Comparison of ENCODE assay signal across 8 mouse cellular contexts in genomic region chr11:58980381-58980990, GRCm38 (mm10). TPM values are rescaled to one million over a fixed set of nuclear protein-coding genes. Genes with fewer than 3 reads are reported as not detected.
A peak's percentile ranks its signal among the peaks of the same experiment; 100 is the strongest.
DNase-seq lines count a peak whose midpoint lies in the region; ATAC-seq and TF ChIP-seq lines count a peak whose summit lies in the region.

No protein-coding gene starts in this region.

- peaks cover 35% of the 10 kb centered on the region for H3K36me3 ChIP-seq in heart, embryonic 13.5 days
- H3K36me3 ChIP-seq in E14TG2a.4 (ENCODE audit: insufficient read depth, low read length), result peaks cover 63% of the 10 kb centered on the region
- peaks cover 37% of the 10 kb centered on the region for H3K36me3 ChIP-seq in embryonic facial prominence, embryonic 13.5 days
- peaks cover 41% of the 10 kb centered on the region for H3K36me3 ChIP-seq in limb, embryonic 14.5 days (ENCODE audit: control insufficient read depth, insufficient read depth, low read length)

- H3K27ac ChIP-seq in heart, embryonic 13.5 days (replicated peaks), result peak overlapping the region; percentile 87
- no peak overlapping the region for H3K27ac ChIP-seq in embryonic facial prominence, embryonic 13.5 days
- no peak overlapping the region for H3K27ac ChIP-seq in limb, embryonic 14.5 days (replicated peaks; ENCODE audit: low read depth, low read length)

- no peak for TF ChIP-seq CTCF in E14TG2a.4 (conservative IDR thresholded peaks at IDR 0.05; ENCODE audit: low read length)

- peaks cover 77% of the 10 kb centered on the region for H3K4me1 ChIP-seq in heart, embryonic 13.5 days
- peaks cover 54% of the 10 kb centered on the region for H3K4me1 ChIP-seq in E14TG2a.4 (replicated peaks; ENCODE audit: low read depth, low read length)
- peaks cover 32% of the 10 kb centered on the region for H3K4me1 ChIP-seq in embryonic facial prominence, embryonic 13.5 days
- H3K4me1 ChIP-seq in limb, embryonic 14.5 days (ENCODE audit: control insufficient read depth, insufficient read depth, low read length), result peaks cover 15% of the 10 kb centered on the region

- WGBS in heart, embryonic 13.5 days, result 51% methylated on average over 5 of the region's 5 CpGs
- 55% methylated on average over 5 of the region's 5 CpGs for WGBS in embryonic facial prominence, embryonic 13.5 days
- 57% methylated on average over 5 of the region's 5 CpGs for WGBS in limb, embryonic 14.5 days

- H3K4me3 ChIP-seq in heart, embryonic 13.5 days, result peak overlapping the region; percentile 100
- H3K4me3 ChIP-seq in E14TG2a.4 (replicated peaks; ENCODE audit: low read length), result peak overlapping the region; percentile 93
- no peak overlapping the region for H3K4me3 ChIP-seq in embryonic facial prominence, embryonic 13.5 days
- no peak overlapping the region; the same call in 1 of the 2 replicates for H3K4me3 ChIP-seq in limb, embryonic 14.5 days (replicated peaks; ENCODE audit: low read length)

- peak overlapping the region; percentile 99 for H3K9ac ChIP-seq in heart, embryonic 13.5 days
- H3K9ac ChIP-seq in embryonic facial prominence, embryonic 13.5 days, result peak overlapping the region; percentile 97; the same call in 1 of the 2 replicates
- no peak overlapping the region for H3K9ac ChIP-seq in limb, embryonic 14.5 days (ENCODE audit: low read depth, low read length, severe bottlenecking)

- no peak for TF ChIP-seq POLR2A in limb, embryonic 14.5 days (IDR thresholded peaks at IDR 0.05; ENCODE audit: borderline replicate concordance, extremely low read depth, insufficient read depth, insufficient read length)

- peak overlapping the region; percentile 86 for H3K4me2 ChIP-seq in heart, embryonic 13.5 days
- peak overlapping the region; percentile 99 for H3K4me2 ChIP-seq in embryonic facial prominence, embryonic 13.5 days
- peak overlapping the region; percentile 95; the same call in 1 of the 2 replicates for H3K4me2 ChIP-seq in limb, embryonic 14.5 days (replicated peaks; ENCODE audit: low read depth, low read length, severe bottlenecking)

- no peak for DNase-seq in heart, postnatal 14 days
- no peak for DNase-seq in limb, embryonic 14.5 days (ENCODE audit: low spot score)
- no peak for DNase-seq in frontal cortex, postnatal 25 days (ENCODE audit: low spot score in 2 of 2)
- no peak for DNase-seq in left cerebral cortex, adult 8-10 months (ENCODE audit: low spot score in 2 of 2)
- no peak for DNase-seq in thymus, postnatal 0 days (ENCODE audit: low spot score)

- no peaks in the 10 kb centered on the region for H3K9me3 ChIP-seq in heart, embryonic 13.5 days
- no peaks in the 10 kb centered on the region for H3K9me3 ChIP-seq in E14TG2a.4 (ENCODE audit: low read length)
- no peaks in the 10 kb centered on the region for H3K9me3 ChIP-seq in embryonic facial prominence, embryonic 13.5 days
- no peaks in the 10 kb centered on the region for H3K9me3 ChIP-seq in limb, embryonic 14.5 days (ENCODE audit: control insufficient read depth, low read length)

- H3K27me3 ChIP-seq in heart, embryonic 13.5 days (replicated peaks), result no peaks in the 10 kb centered on the region
- 0 out of 2 replicates have a peak, but pooled peaks cover 2% of the 10 kb centered on the region for H3K27me3 ChIP-seq in E14TG2a.4 (ENCODE audit: insufficient read depth, low read length)
- H3K27me3 ChIP-seq in embryonic facial prominence, embryonic 13.5 days, result no peaks in the 10 kb centered on the region
- no peaks in the 10 kb centered on the region for H3K27me3 ChIP-seq in limb, embryonic 14.5 days (ENCODE audit: control insufficient read depth, insufficient read depth, low read length)

- no peak for ATAC-seq in heart, embryonic 13.5 days (ENCODE audit: extremely low read depth, insufficient number of reproducible peaks, low FRiP score, low TSS enrichment)
- ATAC-seq in embryonic facial prominence, embryonic 13.5 days (ENCODE audit: insufficient number of reproducible peaks, insufficient read depth, low FRiP score, low TSS enrichment, low read depth), result no peak
- no peak for ATAC-seq in limb, embryonic 14.5 days (ENCODE audit: low FRiP score, low read depth)

- intact Hi-C loops in heart, postnatal 14 days (cut with DNase I), result no loop called here

RNA-seq across cellular contexts. Expression of gene Trim11, which starts 2.6 kb away (rescaled TPM):
- 25.6 and 28.2 TPM in 2 replicates for polyA plus RNA-seq in heart, embryonic 13.5 days (2015; fragmentation: Nextera tagmentation; extraction: Ambion mirVana)
- total RNA-seq in heart, postnatal 14 days (2021), result 10 to 100 TPM; 17.6 to 18.1 TPM
- 21.7 and 23.5 TPM in 2 replicates for polyA plus RNA-seq in embryonic facial prominence, embryonic 13.5 days (2015; fragmentation: Nextera tagmentation; extraction: Ambion mirVana)
- 29.7 and 34.2 TPM in 2 replicates for polyA plus RNA-seq in limb, embryonic 14.5 days (2012; rRNA removed)
- polyA plus RNA-seq in limb, embryonic 14.5 days (2014; fragmentation: Nextera tagmentation; extraction: Ambion mirVana), result 21.4 and 21.5 TPM in 2 replicates
- 10 to 100 TPM; 22.6 to 27.6 (median 26.7) TPM for total RNA-seq in left cerebral cortex, adult 8-10 months (2022)
- polyA plus RNA-seq in thymus, postnatal 0 days (2015; fragmentation: Nextera tagmentation; extraction: Ambion mirVana), result 49.6 and 54.0 TPM in 2 replicates

RNA-seq across cellular contexts. Expression of gene Hist3h2a, which starts 26.0 kb away (rescaled TPM):
- 26.4 and 28.5 TPM in 2 replicates for polyA plus RNA-seq in heart, embryonic 13.5 days (2015; fragmentation: Nextera tagmentation; extraction: Ambion mirVana)
- 10 to 100 TPM; 22.0 to 28.0 TPM for total RNA-seq in heart, postnatal 14 days (2021)
- polyA plus RNA-seq in embryonic facial prominence, embryonic 13.5 days (2015; fragmentation: Nextera tagmentation; extraction: Ambion mirVana), result 34.0 and 34.3 TPM in 2 replicates
- polyA plus RNA-seq in limb, embryonic 14.5 days (2012; rRNA removed), result 28.2 and 33.2 TPM in 2 replicates
- polyA plus RNA-seq in limb, embryonic 14.5 days (2014; fragmentation: Nextera tagmentation; extraction: Ambion mirVana), result 25.4 and 26.0 TPM in 2 replicates
- total RNA-seq in left cerebral cortex, adult 8-10 months (2022), result 10 to 100 TPM; 54.1 to 63.0 (median 57.1) TPM
- polyA plus RNA-seq in thymus, postnatal 0 days (2015; fragmentation: Nextera tagmentation; extraction: Ambion mirVana), result 52.3 and 52.8 TPM in 2 replicates

RNA-seq across cellular contexts. Expression of gene Trim17, which starts 26.0 kb away (rescaled TPM):
- polyA plus RNA-seq in heart, embryonic 13.5 days (2015; fragmentation: Nextera tagmentation; extraction: Ambion mirVana), result 0.43 and 0.76 TPM in 2 replicates
- under 1 TPM; 0.10 to 0.19 TPM for total RNA-seq in heart, postnatal 14 days (2021)
- polyA plus RNA-seq in embryonic facial prominence, embryonic 13.5 days (2015; fragmentation: Nextera tagmentation; extraction: Ambion mirVana), result 0.25 and 0.55 TPM in 2 replicates
- 0.87 and 1.3 TPM in 2 replicates for polyA plus RNA-seq in limb, embryonic 14.5 days (2012; rRNA removed)
- polyA plus RNA-seq in limb, embryonic 14.5 days (2014; fragmentation: Nextera tagmentation; extraction: Ambion mirVana), result 1.2 and 1.3 TPM in 2 replicates
- 1 to 10 TPM; 3.7 to 5.0 (median 4.1) TPM for total RNA-seq in left cerebral cortex, adult 8-10 months (2022)
- 0.29 and 0.44 TPM in 2 replicates for polyA plus RNA-seq in thymus, postnatal 0 days (2015; fragmentation: Nextera tagmentation; extraction: Ambion mirVana)

RNA-seq across cellular contexts. Expression of gene Hist3h2ba, which starts 31.8 kb away (rescaled TPM):
- polyA plus RNA-seq in heart, embryonic 13.5 days (2015; fragmentation: Nextera tagmentation; extraction: Ambion mirVana), result 14.4 and 14.9 TPM in 2 replicates
- total RNA-seq in heart, postnatal 14 days (2021), result 10 to 100 TPM in 1 of 2 experiments, 1 to 10 TPM in 1; 3.9 to 14.1 TPM
- polyA plus RNA-seq in embryonic facial prominence, embryonic 13.5 days (2015; fragmentation: Nextera tagmentation; extraction: Ambion mirVana), result 45.4 and 46.9 TPM in 2 replicates
- polyA plus RNA-seq in limb, embryonic 14.5 days (2012; rRNA removed), result 81.5 and 90.3 TPM in 2 replicates
- 14.6 and 19.3 TPM in 2 replicates for polyA plus RNA-seq in limb, embryonic 14.5 days (2014; fragmentation: Nextera tagmentation; extraction: Ambion mirVana)
- 100 to 1,000 TPM in 3 of 4 experiments, 10 to 100 TPM in 1; 96.1 to 129 (median 115) TPM for total RNA-seq in left cerebral cortex, adult 8-10 months (2022)
- polyA plus RNA-seq in thymus, postnatal 0 days (2015; fragmentation: Nextera tagmentation; extraction: Ambion mirVana), result 50.8 and 57.5 TPM in 2 replicates

RNA-seq across cellular contexts. Expression of gene Rnf187, which starts 41.8 kb away (rescaled TPM):
- polyA plus RNA-seq in heart, embryonic 13.5 days (2015; fragmentation: Nextera tagmentation; extraction: Ambion mirVana), result 151 and 166 TPM in 2 replicates
- 100 to 1,000 TPM; 150 to 151 TPM for total RNA-seq in heart, postnatal 14 days (2021)
- polyA plus RNA-seq in embryonic facial prominence, embryonic 13.5 days (2015; fragmentation: Nextera tagmentation; extraction: Ambion mirVana), result 254 and 255 TPM in 2 replicates
- 248 and 327 TPM in 2 replicates for polyA plus RNA-seq in limb, embryonic 14.5 days (2012; rRNA removed)
- polyA plus RNA-seq in limb, embryonic 14.5 days (2014; fragmentation: Nextera tagmentation; extraction: Ambion mirVana), result 284 and 312 TPM in 2 replicates
- total RNA-seq in left cerebral cortex, adult 8-10 months (2022), result 100 to 1,000 TPM; 448 to 480 (median 462) TPM
- polyA plus RNA-seq in thymus, postnatal 0 days (2015; fragmentation: Nextera tagmentation; extraction: Ambion mirVana), result 245 and 268 TPM in 2 replicates

Comparison
In these comparisons a context has a peak if more than half of its experiments do, and no peak if none do; other contexts are left out.
1. H3K4me3 ChIP-seq: peak in heart, embryonic 13.5 days (single experiment) and E14TG2a.4 (single experiment); none in embryonic facial prominence, embryonic 13.5 days (single experiment) and limb, embryonic 14.5 days (single experiment).
2. Peak in every context shown above with its lines, with median percentiles within 50 percentile points of each other: H3K4me2 ChIP-seq.